Mouse (Mus musculus) myocyte (in vitro differentiated cells): ENCODE measurements around the gene Mlip. TPM values are rescaled to one million over a fixed set of nuclear protein-coding genes. Genes with fewer than 3 reads are reported as not detected.

ENCODE experiments used
- H3K27me3 ChIP-seq: one replicate; pipeline ENCODE4 v1.6.1; 2011; ENCODE audit not compliant: control insufficient read depth, insufficient read depth, insufficient read length
- H3K36me3 ChIP-seq: one replicate; pipeline ENCODE4 v1.6.1; 2011; ENCODE audit not compliant: control insufficient read depth, insufficient read depth
- H3K4me2 ChIP-seq: one replicate; pipeline ENCODE4 v1.6.1; 2011; ENCODE audit warnings: low read depth, control low read depth
- H3K4me3 ChIP-seq: one replicate; pipeline ENCODE4 v1.5.1; 2011; ENCODE audit warnings: mild to moderate bottlenecking, control low read depth, moderate library complexity
- H3K79me2 ChIP-seq: one replicate; pipeline ENCODE4 v1.6.1; 2011; ENCODE audit not compliant: control insufficient read depth, insufficient read depth
- H3ac ChIP-seq: one replicate; pipeline ENCODE4 v1.6.1; 2011; ENCODE audit not compliant: control insufficient read depth, insufficient read length
- CEBPB ChIP-seq: IDR thresholded peaks from 2 replicates; pipeline ENCODE4 v1.6.1; 2011; ENCODE audit warnings: mild to moderate bottlenecking, moderate library complexity; ENCODE audit not compliant: poor library complexity, insufficient read depth, severe bottlenecking
- E2F4 ChIP-seq: IDR thresholded peaks from one replicate; pipeline ENCODE4 v1.6.1; 2011; ENCODE audit warnings: mild to moderate bottlenecking, control low read depth, moderate library complexity; ENCODE audit not compliant: insufficient read depth
- MAX ChIP-seq: IDR thresholded peaks from one replicate; pipeline ENCODE4 v1.6.1; 2011; ENCODE audit warnings: low read depth, mild to moderate bottlenecking, control low read depth
- MYOD1 ChIP-seq, 3 experiments: IDR thresholded peaks; one replicate each; pipeline ENCODE4 v1.6.1; 2011; ENCODE audit warnings: control low read depth in 2 of 3, low read depth in 2 of 3, mild to moderate bottlenecking in 2 of 3, moderate library complexity in 1 of 3; ENCODE audit not compliant: insufficient read length in 2 of 3, control insufficient read depth in 1 of 3
- MYOG ChIP-seq, 3 experiments: IDR thresholded peaks; one replicate each; pipeline ENCODE4 v1.6.1; 2011; ENCODE audit warnings: control low read depth in 2 of 3, low read depth in 2 of 3, mild to moderate bottlenecking in 2 of 3; ENCODE audit not compliant: insufficient read length in 2 of 3, control insufficient read depth in 1 of 3, insufficient read depth in 1 of 3
- POLR2A ChIP-seq: IDR thresholded peaks from one replicate; pipeline ENCODE4 v1.6.1; 2011; ENCODE audit warnings: low read depth, mild to moderate bottlenecking, control low read depth, moderate library complexity; ENCODE audit not compliant: insufficient read length
- POLR2AphosphoS2 ChIP-seq: IDR thresholded peaks from one replicate; pipeline ENCODE4 v1.6.1; 2011; ENCODE audit warnings: low read depth, control low read depth; ENCODE audit not compliant: insufficient read length
- REST ChIP-seq: IDR thresholded peaks from one replicate; pipeline ENCODE4 v1.6.1; 2011; ENCODE audit warnings: mild to moderate bottlenecking, control low read depth, moderate library complexity; ENCODE audit not compliant: insufficient read depth, insufficient read length
- SRF ChIP-seq: IDR thresholded peaks from one replicate; pipeline ENCODE4 v1.6.1; 2011; ENCODE audit warnings: low read depth; ENCODE audit not compliant: control insufficient read depth, insufficient read length
- TCF12 ChIP-seq: IDR thresholded peaks from one replicate; pipeline ENCODE4 v1.6.1; 2011; ENCODE audit warnings: mild to moderate bottlenecking, control low read depth; ENCODE audit not compliant: poor library complexity, insufficient read depth, severe bottlenecking
- TCF3 ChIP-seq: IDR thresholded peaks from one replicate; pipeline ENCODE4 v1.6.1; 2011; ENCODE audit warnings: low read depth, control low read depth; ENCODE audit not compliant: insufficient read length
- USF1 ChIP-seq: IDR thresholded peaks from one replicate; pipeline ENCODE4 v1.6.1; 2011; ENCODE audit warnings: low read depth, mild to moderate bottlenecking, control low read depth, moderate library complexity
- polyA plus RNA-seq: library from polyadenylated mRNA; unstranded; fragments of >200 nt; fragmentation: generic; extraction: Trizol; gene quantifications from one replicate; pipeline ENCODE4 v1.2.1, GENCODE M21; 2012; ENCODE audit warnings: missing spikeins

Gene Mlip
- polyA plus RNA-seq, 1 experiment = 4.4 TPM

GRCm38 (mm10) chr9:77360654-77361053 lies 7.9 kb upstream of the Mlip start:
- no peak overlapping the region for H3ac ChIP-seq

GRCm38 (mm10) chr9:77359278-77359973 lies 6.7 kb upstream of the Mlip start:
- H3K79me2 ChIP-seq = no peaks in the 10 kb centered on the region
- H3K4me3 ChIP-seq = no peak overlapping the region
- H3K27me3 ChIP-seq = no peaks in the 10 kb centered on the region
- no peaks in the 10 kb centered on the region for H3K36me3 ChIP-seq
- no peak for TF ChIP-seq POLR2AphosphoS2
- TF ChIP-seq SRF = no peak
- TF ChIP-seq REST = no peak
- TF ChIP-seq MAX = no peak
- no peak for TF ChIP-seq MYOG (IDR thresholded peaks at IDR 0.05; ENCODE audit: control insufficient read depth in 1 of 3, insufficient read depth in 1 of 3, insufficient read length in 2 of 3, low read depth in 2 of 3)
- TF ChIP-seq USF1 = no peak
- no peak for TF ChIP-seq TCF12
- no peak for TF ChIP-seq CEBPB
- no peak for TF ChIP-seq MYOD1 (IDR thresholded peaks at IDR 0.05; ENCODE audit: control insufficient read depth in 1 of 3, insufficient read length in 2 of 3, low read depth in 2 of 3)
- no peak for TF ChIP-seq E2F4
- no peak for TF ChIP-seq POLR2A
- H3K4me2 ChIP-seq = no peak overlapping the region
- H3ac ChIP-seq = no peak overlapping the region

More at GRCm38 (mm10) chr9:77360654-77361053, 7.9 kb upstream of the Mlip start:
- no peak for TF ChIP-seq MAX
- TF ChIP-seq REST = no peak
- TF ChIP-seq USF1 = no peak
- no peak for TF ChIP-seq TCF12
- TF ChIP-seq POLR2AphosphoS2 = no peak
- no peak for TF ChIP-seq MYOD1 (IDR thresholded peaks at IDR 0.05; ENCODE audit: control insufficient read depth in 1 of 3, insufficient read length in 2 of 3, low read depth in 2 of 3)
- TF ChIP-seq POLR2A = no peak
- no peak for TF ChIP-seq TCF3
- no peak for TF ChIP-seq MYOG (IDR thresholded peaks at IDR 0.05; ENCODE audit: control insufficient read depth in 1 of 3, insufficient read depth in 1 of 3, insufficient read length in 2 of 3, low read depth in 2 of 3)
- TF ChIP-seq CEBPB = no peak
- no peak for TF ChIP-seq E2F4
- no peak for TF ChIP-seq SRF
- Histone ChIP-seq H3K27me3 (no peaks in the 10 kb centered on the region), H3K36me3 (no peaks in the 10 kb centered on the region), H3K4me3 (no peak overlapping the region), H3K79me2 (no peaks in the 10 kb centered on the region), H3K4me2 (no peak overlapping the region)

GRCm38 (mm10) chr9:77353942-77354341 lies 1.2 kb upstream of the Mlip start:
- no peak overlapping the region for H3ac ChIP-seq
- TF ChIP-seq TCF3 (no peak), POLR2AphosphoS2 (no peak), USF1 (no peak), MYOG (IDR thresholded peaks at IDR 0.05; ENCODE audit: control insufficient read depth in 1 of 3, insufficient read depth in 1 of 3, insufficient read length in 2 of 3, low read depth in 2 of 3) (no peak), SRF (no peak), E2F4 (no peak), TCF12 (no peak), CEBPB (no peak), MYOD1 (IDR thresholded peaks at IDR 0.05; ENCODE audit: control insufficient read depth in 1 of 3, insufficient read length in 2 of 3, low read depth in 2 of 3) (no peak), REST (no peak), POLR2A (no peak), MAX (no peak)

GRCm38 (mm10) chr9:77347704-77348103 lies 5.1 kb downstream of the Mlip start:
- Histone ChIP-seq H3ac (no peak overlapping the region), H3K36me3 (no peaks in the 10 kb centered on the region), H3K4me3 (no peak overlapping the region), H3K27me3 (no peaks in the 10 kb centered on the region), H3K79me2 (no peaks in the 10 kb centered on the region), H3K4me2 (no peak overlapping the region)
- TF ChIP-seq POLR2AphosphoS2 = no peak
- no peak for TF ChIP-seq TCF12
- TF ChIP-seq POLR2A = no peak
- no peak for TF ChIP-seq CEBPB
- no peak for TF ChIP-seq TCF3
- TF ChIP-seq MYOG (IDR thresholded peaks at IDR 0.05; ENCODE audit: control insufficient read depth in 1 of 3, insufficient read depth in 1 of 3, insufficient read length in 2 of 3, low read depth in 2 of 3) = no peak
- TF ChIP-seq MAX = no peak
- no peak for TF ChIP-seq E2F4
- no peak for TF ChIP-seq SRF
- TF ChIP-seq MYOD1 (IDR thresholded peaks at IDR 0.05; ENCODE audit: control insufficient read depth in 1 of 3, insufficient read length in 2 of 3, low read depth in 2 of 3) = no peak
- no peak for TF ChIP-seq USF1
- no peak for TF ChIP-seq REST

More at GRCm38 (mm10) chr9:77353942-77354341, 1.2 kb upstream of the Mlip start:
- H3K79me2 ChIP-seq = no peaks in the 10 kb centered on the region
- no peak overlapping the region for H3K4me3 ChIP-seq
- no peak overlapping the region for H3K4me2 ChIP-seq
- H3K36me3 ChIP-seq = no peaks in the 10 kb centered on the region
- H3K27me3 ChIP-seq = no peaks in the 10 kb centered on the region

GRCm38 (mm10) chr9:77344318-77344717 lies 8.5 kb downstream of the Mlip start:
- H3K79me2 ChIP-seq = no peaks in the 10 kb centered on the region
- H3K36me3 ChIP-seq = no peaks in the 10 kb centered on the region
- H3K4me2 ChIP-seq = peak overlapping the region; percentile 32
- no peak overlapping the region for H3K4me3 ChIP-seq
- H3K27me3 ChIP-seq = no peaks in the 10 kb centered on the region
- TF ChIP-seq MYOD1 (IDR thresholded peaks at IDR 0.05; ENCODE audit: control insufficient read depth in 1 of 3, insufficient read length in 2 of 3, low read depth in 2 of 3) (peak in 1 of 3 experiments; percentile 21), POLR2A (no peak), USF1 (no peak), CEBPB (0 out of 2 replicates have a peak, but pooled peaks have one; percentile 36)
- no peak overlapping the region for H3ac ChIP-seq
